Mouse (Mus musculus) thymus, adult 2 months (tissue): ENCODE results near the gene Cela2a.

Source experiments
- CTCF ChIP-seq: fragments of 200-500 bp; IDR thresholded peaks from 2 replicates; pipeline ENCODE4 v1.5.1; 2012; ENCODE audit warnings: mild to moderate bottlenecking, control low read depth, low read length, moderate library complexity, borderline replicate concordance; ENCODE audit not compliant: control insufficient read depth, poor library complexity, insufficient read depth; ENCODE audit errors: extremely low read depth
- POLR2A ChIP-seq: fragments of 200-500 bp; IDR thresholded peaks from 2 replicates; pipeline ENCODE4 v1.6.1; 2012; ENCODE audit warnings: mild to moderate bottlenecking, low read length, control low read depth, moderate library complexity; ENCODE audit not compliant: control insufficient read depth, poor library complexity, insufficient read depth; ENCODE audit errors: extremely low read depth

GRCm38 (mm10) chr4:141833911-141834310 is 8.0 kb upstream of the Cela2a start:
- TF ChIP-seq CTCF (no peak), POLR2A (no peak)
